Mouse (Mus musculus) heart, embryonic 14.5 days (tissue): ENCODE measurements around the gene Rer1. TPM values are rescaled to one million over a fixed set of nuclear protein-coding genes. Genes with fewer than 3 reads are reported as not detected.
"Not testable (repeated sequence)": the region's sequence is repeated elsewhere in the genome, so short reads cannot be mapped to it uniquely, and the experiment has no call there.

Source experiments
- ATAC-seq: fragments of 200-750 bp; cut with Nextera tagmentation; 2 replicates; pipeline ENCODE4 v1.8.0; 2017; ENCODE audit warnings: low read depth, moderate TSS enrichment; ENCODE audit not compliant: insufficient number of reproducible peaks, insufficient read depth, low FRiP score
- H3K27ac ChIP-seq, 2 experiments: fragments of 200-500 bp in 1 of 2; fragments of 300-500 bp in 1 of 2; sonication (generic) in 1 of 2; replicated peaks in 1 of 2; 2 replicates each; pipeline ENCODE4 v1.5.1; 2012 to 2014; ENCODE audit warnings: low read depth in 2 of 2, low read length in 2 of 2, control low read depth in 1 of 2, mild to moderate bottlenecking in 1 of 2, mixed read lengths in 1 of 2; ENCODE audit not compliant: control insufficient read depth in 1 of 2, insufficient read depth in 1 of 2
- H3K27me3 ChIP-seq: fragments of 300-500 bp; sonication (generic); 2 replicates; pipeline ENCODE4 v1.6.1; 2014; ENCODE audit warnings: mild to moderate bottlenecking, low read length, control low read depth; ENCODE audit not compliant: control insufficient read depth, insufficient read depth
- H3K36me3 ChIP-seq: fragments of 300-500 bp; sonication (generic); 2 replicates; pipeline ENCODE4 v1.6.1; 2014; ENCODE audit warnings: mild to moderate bottlenecking, control low read depth, low read length, mixed read lengths; ENCODE audit not compliant: control insufficient read depth, insufficient read depth
- H3K4me1 ChIP-seq, 2 experiments: fragments of 200-500 bp in 1 of 2; fragments of 300-500 bp in 1 of 2; sonication (generic) in 1 of 2; 2 replicates each; pipeline ENCODE4 v1.6.1; 2012 to 2014; ENCODE audit warnings: low read length in 2 of 2, control low read depth in 1 of 2, mixed read lengths in 1 of 2; ENCODE audit not compliant: control insufficient read depth in 2 of 2, insufficient read depth in 2 of 2
- H3K4me2 ChIP-seq: fragments of 300-500 bp; sonication (generic); 2 replicates; pipeline ENCODE4 v1.6.1; 2014; ENCODE audit warnings: mild to moderate bottlenecking, low read length
- H3K4me3 ChIP-seq, 2 experiments: fragments of 200-500 bp in 1 of 2; fragments of 300-500 bp in 1 of 2; sonication (generic) in 1 of 2; 2 replicates each; pipeline ENCODE4 v1.5.1; 2012 to 2014; ENCODE audit warnings: low read length in 2 of 2, mild to moderate bottlenecking in 2 of 2, control low read depth in 1 of 2, low read depth in 1 of 2, moderate library complexity in 1 of 2; ENCODE audit not compliant: control insufficient read depth in 1 of 2, insufficient read depth in 1 of 2
- H3K9ac ChIP-seq: fragments of 300-500 bp; sonication (generic); 2 replicates; pipeline ENCODE4 v1.6.1; 2014; ENCODE audit warnings: mild to moderate bottlenecking, low read length
- H3K9me3 ChIP-seq: fragments of 300-500 bp; sonication (generic); 2 replicates; pipeline ENCODE4 v1.6.1; 2016; ENCODE audit warnings: low read length, control low read depth; ENCODE audit not compliant: control insufficient read depth
- WGBS: fragments of 180-500 bp; shearing (Covaris S2); extraction: QIAGEN DNeasy Blood & Tissue Kit; methylation state at CpG from one replicate; pipeline ENCODE4 v1.1.7; 2014; 5-methylcytosine and 5-hydroxymethylcytosine counted together
- polyA plus RNA-seq: library from polyadenylated mRNA; unstranded; fragments of >200 nt; fragmentation: Nextera tagmentation; extraction: Ambion mirVana; gene quantifications from 2 replicates; pipeline ENCODE4 v1.2.1, GENCODE M21; 2014

Gene Rer1
- polyA plus RNA-seq, 1 experiment from 2014 or later = 141 TPM

GRCm38 (mm10) chr4:155085206-155086107, 725 bp downstream of the Rer1 start:
- H3K27ac ChIP-seq = peak overlapping the region; percentile 86 to 93
- 5% methylated on average over 34 of the region's 35 CpGs for WGBS
- H3K4me3 ChIP-seq = peak overlapping the region; percentile 94 to 97
- H3K4me1 ChIP-seq = peaks cover 6 to 24% of the 10 kb centered on the region in 2 experiments; a peak in 3 of 4 replicates
- H3K9me3 ChIP-seq = no peaks in the 10 kb centered on the region
- peak overlapping the region; percentile 94 for H3K4me2 ChIP-seq
- peaks cover 31% of the 10 kb centered on the region for H3K36me3 ChIP-seq
- ATAC-seq = no peak
- no peaks in the 10 kb centered on the region for H3K27me3 ChIP-seq
- peak overlapping the region; percentile 95 for H3K9ac ChIP-seq

GRCm38 (mm10) chr4:155084351-155084750, 1.8 kb downstream of the Rer1 start:
- 0 out of 4 replicates have a peak overlapping the region, but pooled peaks of 1 of the 2 experiments have one; percentile 97 for H3K4me3 ChIP-seq
- no peaks in the 10 kb centered on the region for H3K27me3 ChIP-seq
- peak overlapping the region; percentile 94 for H3K4me2 ChIP-seq
- peak overlapping the region; percentile 95 for H3K9ac ChIP-seq
- H3K9me3 ChIP-seq = no peaks in the 10 kb centered on the region
- H3K4me1 ChIP-seq = peaks cover 6 to 24% of the 10 kb centered on the region in 2 experiments; a peak in 3 of 4 replicates
- H3K27ac ChIP-seq = no peak overlapping the region
- no peak for ATAC-seq
- H3K36me3 ChIP-seq = peaks cover 42% of the 10 kb centered on the region
- 82% methylated on average over 7 of the region's 7 CpGs for WGBS

- no peak overlapping the region for H3K9ac ChIP-seq
- peaks cover 49% of the 10 kb centered on the region for H3K36me3 ChIP-seq
- H3K9me3 ChIP-seq = no peaks in the 10 kb centered on the region
- no peak for ATAC-seq
- no peak overlapping the region for H3K4me3 ChIP-seq
- H3K4me1 ChIP-seq = peaks cover 6 to 24% of the 10 kb centered on the region in 2 experiments; a peak in 3 of 4 replicates
- WGBS = 86% methylated on average over 4 of the region's 4 CpGs
- H3K27ac ChIP-seq = no peak overlapping the region
- H3K4me2 ChIP-seq = no peak overlapping the region
- no peaks in the 10 kb centered on the region for H3K27me3 ChIP-seq
Observed at GRCm38 (mm10) chr4:155083553-155083952, 2.6 kb downstream of the Rer1 start.

GRCm38 (mm10) chr4:155079666-155080065, 6.5 kb downstream of the Rer1 start:
- Histone ChIP-seq H3K4me2 (no peak overlapping the region), H3K4me3 (no peak overlapping the region), H3K9me3 (no peaks in the 10 kb centered on the region), H3K36me3 (peaks cover 86% of the 10 kb centered on the region), H3K9ac (no peak overlapping the region), H3K27ac (no peak overlapping the region), H3K4me1 (peaks cover 0 to 7% of the 10 kb centered on the region in 2 experiments; a peak in 3 of 4 replicates), H3K27me3 (no peaks in the 10 kb centered on the region)
- no peak for ATAC-seq
- 86% methylated on average over 6 of the region's 6 CpGs for WGBS

- not testable (repeated sequence) for H3K9me3 ChIP-seq, H3K4me2 ChIP-seq, H3K9ac ChIP-seq, ATAC-seq, H3K4me3 ChIP-seq, H3K27ac ChIP-seq, H3K4me1 ChIP-seq, H3K27me3 ChIP-seq
- peaks cover 95% of the 10 kb centered on the region for H3K36me3 ChIP-seq
- WGBS = 82% methylated on average over 10 of the region's 10 CpGs
Observed at GRCm38 (mm10) chr4:155078808-155079207, 7.4 kb downstream of the Rer1 start.

GRCm38 (mm10) chr4:155076677-155077076, 9.5 kb downstream of the Rer1 start:
- WGBS = 85% methylated on average over 9 of the region's 9 CpGs
- Histone ChIP-seq H3K27ac (no peak overlapping the region), H3K9me3 (no peaks in the 10 kb centered on the region), H3K4me1 (no peaks in the 10 kb centered on the region), H3K4me3 (no peak overlapping the region), H3K27me3 (no peaks in the 10 kb centered on the region), H3K4me2 (no peak overlapping the region), H3K36me3 (peaks cover 96% of the 10 kb centered on the region), H3K9ac (no peak overlapping the region)
- no peak for ATAC-seq

GRCm38 (mm10) chr4:155075813-155076212, 10.4 kb downstream of the Rer1 start:
- 88% methylated on average over 2 of the region's 2 CpGs for WGBS
- no peak for ATAC-seq
- Histone ChIP-seq H3K4me2 (no peak overlapping the region), H3K27ac (no peak overlapping the region), H3K9ac (no peak overlapping the region), H3K4me1 (no peaks in the 10 kb centered on the region), H3K36me3 (peaks cover 97% of the 10 kb centered on the region), H3K27me3 (no peaks in the 10 kb centered on the region), H3K9me3 (no peaks in the 10 kb centered on the region), H3K4me3 (no peak overlapping the region)
